8 mouse cellular contexts compared by ENCODE assay signal in the genomic region with DNA sequence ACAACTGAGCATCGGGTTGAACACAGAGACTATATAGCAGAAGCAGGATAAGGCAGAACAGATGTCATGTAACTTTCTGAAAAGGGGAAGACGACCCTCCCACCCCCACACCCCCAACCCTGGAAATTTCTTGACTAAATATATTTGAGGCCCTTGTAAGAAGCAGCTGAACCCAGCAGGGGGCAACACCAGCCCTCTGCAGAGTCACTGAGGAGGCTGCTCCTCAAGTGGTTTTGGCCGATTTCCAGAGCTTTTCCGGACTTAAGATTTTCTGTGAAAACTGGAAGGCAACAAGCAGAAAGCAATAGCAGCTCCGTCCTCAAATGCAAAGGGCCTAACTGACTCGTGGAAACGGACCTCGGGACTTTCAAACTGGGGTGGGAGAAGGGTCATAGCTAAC. TPM values are rescaled to one million over a fixed set of nuclear protein-coding genes. Genes with fewer than 3 reads are reported as not detected.
DNase-seq lines count a peak whose midpoint lies in the region; TF ChIP-seq lines count a peak whose summit lies in the region.
"Had no signal": no experiment of that assay in that cellular context is flagged by ENCODE, and none has a peak within 500 bp of the region (broad histone marks: within the 10 kb centered on the region; RNA-seq: fewer than 3 reads in every experiment).

No protein-coding gene starts in this region.

- H3K27ac ChIP-seq in bone marrow macrophage, adult 2 months (ENCODE audit: insufficient read depth, low read depth, low read length) = no peak overlapping the region
- H3K27ac ChIP-seq in testis, adult 2 months (ENCODE audit: control insufficient read depth, insufficient read depth, low read depth, low read length) = no peak overlapping the region

- H3K4me3 ChIP-seq in bone marrow macrophage, adult 2 months (ENCODE audit: insufficient read depth, low read length) = peak overlapping the region; percentile 40
- peak overlapping the region; percentile 16; the same call in 1 of the 2 replicates for H3K4me3 ChIP-seq in testis, adult 2 months (ENCODE audit: control insufficient read depth, low read depth, low read length)

- peak; percentile 76 for TF ChIP-seq CTCF in bone marrow macrophage, adult 2 months (IDR thresholded peaks at IDR 0.05; ENCODE audit: low read depth, low read length)
- TF ChIP-seq CTCF in testis, adult 2 months (IDR thresholded peaks at IDR 0.05; ENCODE audit: control insufficient read depth, insufficient read depth, insufficient replicate concordance, low read depth, low read length) = peak; percentile 30; the same call in 1 of the 2 replicates

- TF ChIP-seq POLR2A in bone marrow macrophage, adult 2 months (IDR thresholded peaks at IDR 0.05; ENCODE audit: borderline replicate concordance, low read depth, low read length) = no peak
- no peak for TF ChIP-seq POLR2A in testis, adult 2 months (IDR thresholded peaks at IDR 0.05; ENCODE audit: control insufficient read depth, low read depth, low read length)

- H3K27me3 ChIP-seq in testis, adult 2 months (ENCODE audit: control insufficient read depth, insufficient read depth, low read length) = no peaks in the 10 kb centered on the region

- no peaks in the 10 kb centered on the region for H3K36me3 ChIP-seq in testis, adult 2 months (ENCODE audit: control insufficient read depth, insufficient read depth, low read length)

- H3K4me1 ChIP-seq in bone marrow macrophage, adult 2 months (ENCODE audit: control insufficient read depth, insufficient read depth, low read length) = peaks cover 7% of the 10 kb centered on the region
- peaks cover 2% of the 10 kb centered on the region for H3K4me1 ChIP-seq in testis, adult 2 months (ENCODE audit: control insufficient read depth, insufficient read depth, low read length)

- DNase-seq in right cerebral cortex, adult 2 months (ENCODE audit: low spot score in 2 of 2) = peak; percentile 25 to 46
- DNase-seq in right cerebral cortex, postnatal 36 days (ENCODE audit: low spot score in 2 of 2) = no peak
- DNase-seq in heart, adult 8-10 months (ENCODE audit: low spot score) = peak; percentile 40
- peak; percentile 85 for DNase-seq in kidney, postnatal 10 days
- DNase-seq in lung, postnatal 4 days = peak; percentile 55 to 70

RNA-seq across cellular contexts. Expression of gene Sult6b1, which starts 11.4 kb away (rescaled TPM):
- polyA plus RNA-seq in bone marrow macrophage, adult 2 months (2012; ENCODE audit: insufficient read depth, insufficient read length, missing spikeins) = not detected in 2 replicates
- total RNA-seq in heart, adult 8-10 months (2022) = not detected
- 0.17 and 0.25 TPM in 2 replicates for polyA plus RNA-seq in testis, adult 2 months (2012; rRNA removed)
- polyA plus RNA-seq: large intestine, adult 2 months had no signal

RNA-seq across cellular contexts. Expression of gene Eif2ak2, which starts 13.0 kb away (rescaled TPM):
- 45.8 and 51.8 TPM in 2 replicates for polyA plus RNA-seq in bone marrow macrophage, adult 2 months (2012; ENCODE audit: insufficient read depth, insufficient read length, missing spikeins)
- total RNA-seq in heart, adult 8-10 months (2022) = 1 to 10 TPM; 7.9 to 9.5 (median 8.2) TPM
- polyA plus RNA-seq in testis, adult 2 months (2012; rRNA removed) = 3.8 and 4.1 TPM in 2 replicates

RNA-seq across cellular contexts. Expression of gene Cebpzos, which starts 20.9 kb away (rescaled TPM):
- polyA plus RNA-seq in bone marrow macrophage, adult 2 months (2012; ENCODE audit: insufficient read depth, insufficient read length, missing spikeins) = 27.6 and 31.0 TPM in 2 replicates
- total RNA-seq in heart, adult 8-10 months (2022) = 10 to 100 TPM; 64.4 to 75.7 (median 70.8) TPM
- polyA plus RNA-seq in testis, adult 2 months (2012; rRNA removed) = 9.3 and 11.7 TPM in 2 replicates

RNA-seq across cellular contexts. Expression of gene Cebpz, which starts 41.5 kb away (rescaled TPM):
- 20.7 and 27.8 TPM in 2 replicates for polyA plus RNA-seq in bone marrow macrophage, adult 2 months (2012; ENCODE audit: insufficient read depth, insufficient read length, missing spikeins)
- 10 to 100 TPM; 18.3 to 21.0 (median 19.3) TPM for total RNA-seq in heart, adult 8-10 months (2022)
- 4.5 and 6.2 TPM in 2 replicates for polyA plus RNA-seq in testis, adult 2 months (2012; rRNA removed)

RNA-seq across cellular contexts. Expression of gene Ndufaf7, which starts 41.5 kb away (rescaled TPM):
- polyA plus RNA-seq in bone marrow macrophage, adult 2 months (2012; ENCODE audit: insufficient read depth, insufficient read length, missing spikeins) = 27.6 and 27.8 TPM in 2 replicates
- 10 to 100 TPM; 44.3 to 57.3 (median 50.7) TPM for total RNA-seq in heart, adult 8-10 months (2022)
- 16.1 and 16.2 TPM in 2 replicates for polyA plus RNA-seq in testis, adult 2 months (2012; rRNA removed)

Comparison
In these comparisons a context has a peak if more than half of its experiments do, and no peak if none do; other contexts are left out.
1. DNase-seq: peak in right cerebral cortex, adult 2 months (2 of 2), heart, adult 8-10 months (single experiment), kidney, postnatal 10 days (single experiment) and lung, postnatal 4 days (2 of 2); none in right cerebral cortex, postnatal 36 days (0 of 2).